Mouse (Mus musculus): ENCODE results near the gene Rmi1. TPM values are rescaled to one million over a fixed set of nuclear protein-coding genes. Genes with fewer than 3 reads are reported as not detected.
A peak's percentile ranks its signal among the peaks of the same experiment; 100 is the strongest.
"Not testable (repeated sequence)": the region's sequence is repeated elsewhere in the genome, so short reads cannot be mapped to it uniquely, and the experiment has no call there.

The Rmi1 gene
- 0.43 and 0.69 TPM in 2 replicates for polyA plus RNA-seq (2012)

DNA sequence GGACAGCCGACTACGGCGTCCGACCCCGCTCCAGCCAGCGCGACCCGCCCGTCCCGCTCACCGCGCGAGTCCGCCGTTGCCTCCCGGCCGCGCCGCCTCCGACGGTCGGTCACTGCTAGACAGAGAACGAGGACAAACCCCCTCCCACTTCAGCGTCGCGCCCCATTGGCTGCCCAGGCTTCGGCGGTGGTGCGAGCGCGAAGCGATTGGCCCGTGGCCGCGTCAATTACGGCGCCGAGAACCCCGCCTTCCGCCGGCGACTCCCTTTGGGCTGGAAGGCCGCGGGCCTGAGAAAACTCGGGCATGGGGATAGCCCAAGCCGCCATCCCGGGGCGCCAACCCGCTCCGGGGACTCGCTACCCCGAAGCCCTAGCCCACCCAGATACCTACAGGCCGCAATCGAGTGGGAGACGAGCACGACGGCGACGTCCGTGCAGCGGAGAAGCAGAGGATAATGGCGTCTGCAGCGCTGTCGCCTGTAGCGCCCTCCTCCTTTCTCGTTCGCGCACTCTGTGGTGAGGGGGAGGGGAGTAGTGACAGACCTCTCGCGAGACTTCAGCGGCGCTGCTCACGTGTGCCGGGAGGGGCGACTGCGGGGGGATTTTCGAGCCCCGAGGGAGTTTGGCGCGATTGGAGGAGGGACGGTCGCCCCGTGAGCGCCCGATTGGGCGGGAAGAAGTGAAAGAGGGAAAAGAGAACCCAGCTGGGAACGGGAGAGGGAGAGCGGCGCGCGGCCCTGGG, at the start of gene Rmi1:
Gene Rmi1, plus strand, starts transcription at position 246 of the 741 bp plus-strand sequence.
- Histone ChIP-seq H3K27me3 (ENCODE audit: control insufficient read depth) (no peaks in the 10 kb centered on the region), H3K4me3 (replicated peaks) (peak within 1 kb of the TSS; percentile 99), H3K4me1 (ENCODE audit: control insufficient read depth) (peaks cover 32% of the 10 kb centered on the region), H3K36me3 (ENCODE audit: control insufficient read depth) (peaks cover 61% of the 10 kb centered on the region), H3K9me3 (ENCODE audit: control insufficient read depth, low read length) (no peaks in the 10 kb centered on the region)
- no peak for TF ChIP-seq TAL1 (IDR thresholded peaks at IDR 0.05; ENCODE audit: low read length)
- TF ChIP-seq GATA1 (IDR thresholded peaks at IDR 0.05; ENCODE audit: low read length), result no peak

GRCm38 (mm10) chr13:58352996-58353395, 49.1 kb upstream of the Rmi1 start:
- H3K27me3 ChIP-seq (ENCODE audit: control insufficient read depth), result peaks cover 4% of the 10 kb centered on the region
- TF ChIP-seq TAL1 (IDR thresholded peaks at IDR 0.05; ENCODE audit: low read length), result no peak

GRCm38 (mm10) chr13:58358629-58359303, 43.3 kb upstream of the Rmi1 start, which contains the start of gene Kif27:
Gene Kif27, minus strand, starts transcription at chr13:58359122.
- Histone ChIP-seq H3K4me3 (replicated peaks) (peak within 1 kb of the TSS; percentile 67), H3K9me3 (ENCODE audit: control insufficient read depth, low read length) (0 out of 2 replicates have a peak, but pooled peaks cover 2% of the 10 kb centered on the region), H3K27me3 (ENCODE audit: control insufficient read depth) (peaks cover 11% of the 10 kb centered on the region), H3K4me1 (ENCODE audit: control insufficient read depth) (peaks cover 11% of the 10 kb centered on the region), H3K36me3 (ENCODE audit: control insufficient read depth) (no peaks in the 10 kb centered on the region)
- TF ChIP-seq GATA1 (IDR thresholded peaks at IDR 0.05; ENCODE audit: low read length) (no peak), TAL1 (IDR thresholded peaks at IDR 0.05; ENCODE audit: low read length) (no peak)

More at GRCm38 (mm10) chr13:58352996-58353395, 49.1 kb upstream of the Rmi1 start:
- no peaks in the 10 kb centered on the region for H3K36me3 ChIP-seq (ENCODE audit: control insufficient read depth)
- no peaks in the 10 kb centered on the region for H3K9me3 ChIP-seq (ENCODE audit: control insufficient read depth, low read length)
- no peak overlapping the region for H3K4me3 ChIP-seq (replicated peaks)
- no peaks in the 10 kb centered on the region for H3K4me1 ChIP-seq (ENCODE audit: control insufficient read depth)

DNA sequence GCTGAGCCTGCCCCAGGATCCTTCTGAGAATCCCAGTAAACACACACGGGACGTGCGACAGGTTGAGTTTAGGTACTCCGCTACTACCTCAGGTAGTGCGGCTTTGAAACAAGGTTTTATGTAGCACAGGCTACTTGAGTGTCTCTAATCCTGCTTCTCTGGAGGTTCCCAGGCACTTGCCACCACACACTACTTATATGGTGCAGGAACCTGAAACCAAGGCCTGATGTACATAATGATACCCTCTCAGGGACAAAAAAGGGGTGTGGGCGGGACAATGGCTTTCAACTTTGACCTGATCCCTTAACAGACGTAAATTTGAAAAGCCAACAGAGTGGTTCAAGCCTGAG, 42.8 kb upstream of the Rmi1 start:
- H3K27me3 ChIP-seq (ENCODE audit: control insufficient read depth), result peaks cover 11% of the 10 kb centered on the region
- 0 out of 2 replicates have a peak, but pooled peaks cover 2% of the 10 kb centered on the region for H3K9me3 ChIP-seq (ENCODE audit: control insufficient read depth, low read length)
- peak overlapping the region; percentile 67 for H3K4me3 ChIP-seq (replicated peaks)
- peaks cover 11% of the 10 kb centered on the region for H3K4me1 ChIP-seq (ENCODE audit: control insufficient read depth)
- TF ChIP-seq TAL1 (IDR thresholded peaks at IDR 0.05; ENCODE audit: low read length) (no peak), GATA1 (IDR thresholded peaks at IDR 0.05; ENCODE audit: low read length) (no peak)
- no peaks in the 10 kb centered on the region for H3K36me3 ChIP-seq (ENCODE audit: control insufficient read depth)

DNA sequence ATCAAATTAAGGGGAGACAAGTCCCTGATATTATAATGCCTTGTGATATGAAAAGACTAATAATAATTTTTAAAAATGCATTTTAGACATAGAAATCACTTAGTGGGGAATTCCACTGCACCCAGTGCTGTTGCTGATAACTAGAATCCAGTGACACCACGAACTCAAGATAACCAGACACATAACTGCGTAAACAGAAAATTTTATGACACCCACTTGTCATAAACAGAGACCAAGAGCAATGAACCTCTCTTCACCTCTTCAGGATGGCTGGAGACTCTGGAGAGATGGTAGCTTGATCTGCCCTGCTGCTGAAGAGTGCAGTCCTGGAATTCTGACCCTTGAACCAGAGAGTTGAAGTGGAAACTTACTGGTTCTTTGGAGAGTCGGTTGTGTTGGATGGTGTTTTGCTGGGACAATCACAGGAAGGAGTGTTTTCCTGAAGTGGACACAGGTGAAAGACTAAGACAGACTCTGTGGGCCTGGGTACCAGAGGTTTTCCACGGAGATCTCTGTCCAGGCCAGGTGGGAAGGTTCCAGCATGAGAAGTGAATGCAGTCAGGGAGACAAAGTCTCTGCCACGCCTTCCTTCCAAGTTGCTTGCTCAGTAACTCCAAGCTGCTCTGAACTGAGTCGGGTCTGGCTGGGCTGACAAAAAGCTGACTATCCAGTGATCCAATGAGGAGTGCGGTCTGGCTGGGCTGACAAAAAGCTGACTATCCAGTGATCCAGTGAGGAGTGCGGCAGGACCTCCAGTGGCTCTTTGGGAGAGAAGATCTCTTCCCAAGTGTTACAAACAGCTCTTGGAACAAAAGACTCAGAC, 37.5 kb upstream of the Rmi1 start:
- TF ChIP-seq GATA1 (IDR thresholded peaks at IDR 0.05; ENCODE audit: low read length) (no peak), TAL1 (IDR thresholded peaks at IDR 0.05; ENCODE audit: low read length) (no peak)
- 0 out of 2 replicates have a peak, but pooled peaks cover 2% of the 10 kb centered on the region for H3K9me3 ChIP-seq (ENCODE audit: control insufficient read depth, low read length)
- no peaks in the 10 kb centered on the region for H3K36me3 ChIP-seq (ENCODE audit: control insufficient read depth)
- H3K27me3 ChIP-seq (ENCODE audit: control insufficient read depth), result no peaks in the 10 kb centered on the region
- peaks cover 5% of the 10 kb centered on the region for H3K4me1 ChIP-seq (ENCODE audit: control insufficient read depth)
- H3K4me3 ChIP-seq (replicated peaks), result no peak overlapping the region

GRCm38 (mm10) chr13:58365179-58365578, 36.9 kb upstream of the Rmi1 start:
- not testable (repeated sequence) for H3K36me3 ChIP-seq (ENCODE audit: control insufficient read depth); H3K27me3 ChIP-seq (ENCODE audit: control insufficient read depth); H3K9me3 ChIP-seq (ENCODE audit: control insufficient read depth, low read length); H3K4me3 ChIP-seq (replicated peaks); H3K4me1 ChIP-seq (ENCODE audit: control insufficient read depth)

- Histone ChIP-seq H3K4me3 (replicated peaks) (no peak overlapping the region), H3K9me3 (ENCODE audit: control insufficient read depth, low read length) (0 out of 2 replicates have a peak, but pooled peaks cover 2% of the 10 kb centered on the region), H3K4me1 (ENCODE audit: control insufficient read depth) (peaks cover 5% of the 10 kb centered on the region), H3K36me3 (ENCODE audit: control insufficient read depth) (no peaks in the 10 kb centered on the region), H3K27me3 (ENCODE audit: control insufficient read depth) (no peaks in the 10 kb centered on the region)
- TF ChIP-seq TAL1 (IDR thresholded peaks at IDR 0.05; ENCODE audit: low read length) (no peak), GATA1 (IDR thresholded peaks at IDR 0.05; ENCODE audit: low read length) (no peak)
These were observed 35.7 kb upstream of the Rmi1 start for GRCm38 (mm10) chr13:58366373-58366772.

GRCm38 (mm10) chr13:58367641-58368040, 34.4 kb upstream of the Rmi1 start:
- H3K4me3 ChIP-seq (replicated peaks), result no peak overlapping the region
- no peaks in the 10 kb centered on the region for H3K9me3 ChIP-seq (ENCODE audit: control insufficient read depth, low read length)
- no peaks in the 10 kb centered on the region for H3K36me3 ChIP-seq (ENCODE audit: control insufficient read depth)
- peaks cover 5% of the 10 kb centered on the region for H3K4me1 ChIP-seq (ENCODE audit: control insufficient read depth)
- TF ChIP-seq GATA1 (IDR thresholded peaks at IDR 0.05; ENCODE audit: low read length) (no peak), TAL1 (IDR thresholded peaks at IDR 0.05; ENCODE audit: low read length) (no peak)
- H3K27me3 ChIP-seq (ENCODE audit: control insufficient read depth), result no peaks in the 10 kb centered on the region

DNA sequence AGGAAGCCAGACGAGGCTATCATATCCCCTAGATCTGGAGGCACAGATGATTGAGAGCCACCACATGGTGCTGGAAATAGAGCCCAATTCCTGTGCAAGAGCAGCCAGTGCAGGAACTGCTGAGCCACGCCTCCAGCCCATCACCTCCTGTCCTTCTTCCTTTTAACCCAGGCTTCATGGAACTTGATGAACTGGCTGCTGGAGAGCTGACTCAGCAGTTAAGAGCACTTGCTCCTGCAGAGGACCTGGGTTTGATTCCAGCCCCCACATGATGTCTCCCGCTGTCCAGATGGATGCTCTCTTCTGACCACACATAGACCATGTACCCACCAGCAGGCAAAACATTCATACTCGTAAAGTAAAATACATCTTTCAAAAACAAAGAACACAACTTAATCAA, 33.2 kb upstream of the Rmi1 start:
- no peaks in the 10 kb centered on the region for H3K36me3 ChIP-seq (ENCODE audit: control insufficient read depth)
- H3K4me3 ChIP-seq (replicated peaks), result no peak overlapping the region

More for the DNA sequence above, 33.2 kb upstream of the Rmi1 start:
- H3K27me3 ChIP-seq (ENCODE audit: control insufficient read depth), result 0 out of 2 replicates have a peak, but pooled peaks cover 3% of the 10 kb centered on the region
- TF ChIP-seq GATA1 (IDR thresholded peaks at IDR 0.05; ENCODE audit: low read length) (no peak), TAL1 (IDR thresholded peaks at IDR 0.05; ENCODE audit: low read length) (no peak)
- H3K9me3 ChIP-seq (ENCODE audit: control insufficient read depth, low read length), result peaks cover 1% of the 10 kb centered on the region
- peaks cover 5% of the 10 kb centered on the region for H3K4me1 ChIP-seq (ENCODE audit: control insufficient read depth)
